Comparison of ENCODE assay signal across 27 mouse cellular contexts in genomic region chr1:137227098-137227485, GRCm38 (mm10).
"Had no signal": no experiment of that assay in that cellular context is flagged by ENCODE, and none has a peak within 500 bp of the region (broad histone marks: within the 10 kb centered on the region; RNA-seq: fewer than 3 reads in every experiment).

No protein-coding gene starts in this region.

- ATAC-seq: hindbrain, embryonic 16.5 days; hindbrain, postnatal 0 days; inflammation-experienced regulatory T-cells, adult 6 months; intestine, embryonic 15.5 days; intestine, embryonic 16.5 days; intestine, postnatal 0 days had no signal

- H3K36me3 ChIP-seq: heart, embryonic 13.5 days; heart, embryonic 15.5 days; hindbrain, embryonic 10.5 days; hindbrain, embryonic 12.5 days; hindbrain, embryonic 13.5 days; hindbrain, embryonic 15.5 days; intestine, embryonic 15.5 days; kidney, embryonic 15.5 days had no signal

- DNase-seq: heart, postnatal 10 days; heart, postnatal 14 days; kidney, adult 11 months; kidney, adult 18-20 months; kidney, adult 8-10 months; kidney, adult 9 months; kidney, postnatal 14 days; layer of hippocampus, adult 9-11 months; layer of hippocampus, postnatal 36 days had no signal

- H3K4me2 ChIP-seq: heart, embryonic 11.5 days; heart, embryonic 13.5 days; heart, embryonic 15.5 days; hindbrain, embryonic 12.5 days; hindbrain, embryonic 13.5 days; hindbrain, embryonic 14.5 days; hindbrain, embryonic 15.5 days; intestine, embryonic 15.5 days; kidney, embryonic 15.5 days had no signal

- H3K27ac ChIP-seq: heart, embryonic 13.5 days; heart, embryonic 15.5 days; hindbrain, embryonic 10.5 days; hindbrain, embryonic 12.5 days; hindbrain, embryonic 13.5 days; hindbrain, embryonic 14.5 days; hindbrain, embryonic 15.5 days; hindbrain, postnatal 0 days; intestine, embryonic 15.5 days; kidney, embryonic 15.5 days; kidney, postnatal 0 days; layer of hippocampus, adult 2 months; left cerebral cortex, adult 2 months had no signal

- H3K4me1 ChIP-seq: hindbrain, embryonic 10.5 days; hindbrain, embryonic 12.5 days; hindbrain, embryonic 13.5 days; hindbrain, embryonic 15.5 days; intestine, embryonic 15.5 days; kidney, embryonic 15.5 days had no signal

- H3K27me3 ChIP-seq: intestine, embryonic 15.5 days had no signal

- H3K4me3 ChIP-seq: heart, embryonic 13.5 days; heart, embryonic 15.5 days; hindbrain, embryonic 10.5 days; hindbrain, embryonic 12.5 days; hindbrain, embryonic 13.5 days; hindbrain, embryonic 15.5 days; intestine, embryonic 15.5 days; kidney, embryonic 15.5 days; layer of hippocampus, adult 2 months; left cerebral cortex, adult 2 months had no signal

- H3K9ac ChIP-seq: heart, embryonic 13.5 days; heart, embryonic 15.5 days; hindbrain, embryonic 12.5 days; hindbrain, embryonic 13.5 days; hindbrain, embryonic 14.5 days; hindbrain, embryonic 15.5 days; intestine, embryonic 15.5 days; kidney, embryonic 15.5 days had no signal

- H3K9me3 ChIP-seq: heart, embryonic 15.5 days; hindbrain, embryonic 15.5 days; intestine, embryonic 15.5 days; kidney, embryonic 15.5 days had no signal
